Mouse (Mus musculus) retina, adult 2 months (tissue): Measurements from ENCODE around the gene Tmf1.

Experiments used
- DNase-seq: peaks from one replicate; pipeline ENCODE4 v3.0.0-alpha.2; 2012; ENCODE audit warnings: low read depth, low spot score

Tmf1 gene

DNA sequence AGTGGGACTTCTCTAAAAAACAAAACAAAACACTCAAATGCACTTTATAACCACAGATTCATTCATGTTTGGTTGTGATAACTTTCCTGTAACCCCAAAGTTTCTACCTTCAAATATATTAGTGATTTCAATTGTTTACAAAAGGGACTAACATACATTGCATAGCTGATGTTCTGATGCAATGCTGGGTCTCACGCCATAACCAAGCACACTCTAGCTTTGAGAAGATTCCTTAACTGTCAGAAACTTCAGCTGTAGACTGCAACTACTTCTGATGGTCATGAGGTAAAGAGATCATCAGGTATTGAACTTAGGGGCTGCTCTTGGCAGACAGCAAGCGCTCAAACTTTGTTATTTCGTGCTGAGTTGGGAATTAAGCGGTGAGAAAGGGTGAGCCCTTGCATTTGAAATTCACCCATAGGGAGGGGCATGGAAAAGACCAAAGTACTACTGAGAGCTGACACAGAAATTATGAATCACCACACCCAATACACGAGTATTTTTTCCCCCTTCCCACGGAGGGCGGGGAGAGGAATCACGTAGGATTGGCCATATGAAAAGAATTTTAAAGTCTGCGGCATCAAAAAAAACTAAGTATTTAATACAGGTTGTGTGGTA lies 25.4 kb upstream of the Tmf1 start:
- DNase-seq: no peak

DNA sequence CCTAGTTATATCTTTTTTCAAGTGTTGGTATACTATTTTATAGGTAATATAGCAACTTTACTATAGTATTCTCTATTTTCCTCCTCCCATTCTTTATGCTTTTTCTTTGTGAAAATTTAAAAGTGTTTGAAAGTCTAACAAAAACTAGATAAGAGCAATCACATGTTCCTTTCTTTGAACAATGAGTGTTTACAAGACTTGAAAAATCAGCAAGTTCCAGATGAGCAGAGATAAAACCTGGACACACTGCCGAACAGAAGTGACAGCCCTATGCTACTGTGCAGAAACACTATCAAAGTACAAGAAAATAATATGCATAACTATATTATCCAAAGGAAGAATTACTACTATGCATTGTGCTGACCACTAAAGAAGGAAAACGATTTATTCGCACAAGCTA lies 23.6 kb upstream of the Tmf1 start:
- DNase-seq: no peak

DNA sequence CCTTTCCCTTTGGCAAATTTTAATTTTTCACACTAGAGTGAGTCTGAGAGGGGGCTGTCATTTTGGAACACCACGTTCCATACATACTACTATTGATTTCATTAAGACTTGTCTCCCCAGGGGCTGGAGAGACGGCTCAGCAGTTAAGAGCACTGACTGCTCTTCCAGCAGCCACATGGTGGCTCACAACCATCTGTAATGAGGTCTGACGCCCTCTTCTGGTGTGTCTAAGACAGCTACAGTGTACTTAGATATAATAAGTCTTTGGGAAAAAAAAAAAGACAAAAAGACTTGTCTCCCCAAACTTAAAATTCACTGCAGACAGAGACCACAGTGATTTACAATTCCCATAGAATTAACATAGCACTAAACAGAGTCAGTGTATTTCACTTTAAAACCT lies 21.5 kb upstream of the Tmf1 start:
- no peak for DNase-seq

DNA sequence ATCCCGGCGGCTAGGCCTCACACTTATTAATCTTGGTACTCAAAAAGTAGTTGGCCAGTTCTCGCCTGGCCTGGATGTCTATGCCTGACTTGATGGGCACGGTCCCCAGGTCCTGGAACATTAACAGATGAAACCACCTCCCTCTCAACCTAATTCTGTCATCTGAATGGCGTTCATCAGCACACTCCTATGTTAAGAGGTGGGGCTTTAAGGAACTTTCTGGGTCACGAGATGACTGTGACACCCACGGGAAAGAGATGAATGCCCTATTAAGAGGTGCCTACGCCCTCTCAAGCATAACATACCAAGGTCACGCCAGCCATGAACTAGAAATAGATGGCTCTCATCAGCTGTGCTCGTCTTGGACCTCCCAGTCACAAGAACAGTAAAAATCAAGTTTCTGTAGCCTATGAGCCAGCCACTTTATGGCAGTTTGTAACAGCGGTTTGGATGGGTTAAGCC lies 476 bp upstream of the Tmf1 start:
- no peak for DNase-seq

DNA sequence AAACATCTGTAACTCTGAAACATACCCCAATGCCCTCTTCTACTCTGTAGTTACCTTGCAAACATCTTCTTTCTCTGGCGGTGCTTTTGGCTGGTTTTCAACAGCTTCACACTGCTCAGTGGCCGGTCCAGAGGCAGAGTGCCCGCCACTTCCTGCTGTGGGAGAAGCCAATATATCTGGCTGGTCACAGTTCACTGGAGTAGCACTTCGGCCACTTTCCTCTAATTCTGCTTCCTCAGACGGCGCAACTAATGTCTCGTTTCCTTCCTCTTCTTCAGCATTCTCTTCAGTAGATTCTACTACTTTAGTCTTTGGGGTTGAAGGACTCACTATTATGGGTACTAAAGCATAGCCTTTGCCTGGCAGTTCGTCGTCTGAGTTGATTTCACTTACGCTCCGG lies 3.2 kb downstream of the Tmf1 start:
- DNase-seq: no peak

DNA sequence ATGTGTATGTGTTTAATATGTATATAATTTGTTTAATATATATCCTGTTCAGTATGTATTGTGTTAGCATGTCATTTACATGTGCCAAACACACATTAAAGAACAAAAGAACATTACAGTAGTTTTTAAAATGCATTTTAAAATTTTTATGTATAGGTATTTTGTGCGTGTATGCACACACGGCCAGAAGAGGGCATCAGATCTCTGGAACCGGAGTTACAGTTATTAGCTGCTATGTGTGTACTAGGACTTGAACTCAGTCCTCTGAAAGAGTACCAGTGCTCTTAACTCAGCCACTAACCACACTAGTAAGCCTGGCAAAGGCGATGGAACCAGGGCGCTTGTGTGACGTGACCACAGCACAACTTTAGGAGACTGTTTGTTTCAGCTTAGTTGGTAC lies 28.8 kb downstream of the Tmf1 start:
- no peak for DNase-seq

DNA sequence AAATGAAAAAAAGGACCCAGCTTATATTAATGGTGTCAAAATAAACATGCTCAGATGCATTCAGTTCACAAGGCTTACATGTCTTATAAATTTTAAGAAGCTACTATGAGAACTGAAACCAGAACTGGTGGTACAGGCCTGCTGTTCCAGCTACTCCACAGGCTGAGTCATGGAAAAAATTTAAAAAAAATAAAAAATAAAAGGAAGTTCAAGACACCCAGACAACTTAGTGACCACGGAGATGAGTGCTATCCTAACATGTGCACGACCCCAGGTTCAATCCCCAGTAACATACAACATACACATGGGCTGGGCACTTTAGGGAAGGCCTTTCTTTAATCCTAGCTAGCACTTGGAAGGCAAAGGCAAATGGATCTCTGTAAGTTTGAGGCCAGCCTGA lies 29.2 kb downstream of the Tmf1 start:
- DNase-seq: no peak

DNA sequence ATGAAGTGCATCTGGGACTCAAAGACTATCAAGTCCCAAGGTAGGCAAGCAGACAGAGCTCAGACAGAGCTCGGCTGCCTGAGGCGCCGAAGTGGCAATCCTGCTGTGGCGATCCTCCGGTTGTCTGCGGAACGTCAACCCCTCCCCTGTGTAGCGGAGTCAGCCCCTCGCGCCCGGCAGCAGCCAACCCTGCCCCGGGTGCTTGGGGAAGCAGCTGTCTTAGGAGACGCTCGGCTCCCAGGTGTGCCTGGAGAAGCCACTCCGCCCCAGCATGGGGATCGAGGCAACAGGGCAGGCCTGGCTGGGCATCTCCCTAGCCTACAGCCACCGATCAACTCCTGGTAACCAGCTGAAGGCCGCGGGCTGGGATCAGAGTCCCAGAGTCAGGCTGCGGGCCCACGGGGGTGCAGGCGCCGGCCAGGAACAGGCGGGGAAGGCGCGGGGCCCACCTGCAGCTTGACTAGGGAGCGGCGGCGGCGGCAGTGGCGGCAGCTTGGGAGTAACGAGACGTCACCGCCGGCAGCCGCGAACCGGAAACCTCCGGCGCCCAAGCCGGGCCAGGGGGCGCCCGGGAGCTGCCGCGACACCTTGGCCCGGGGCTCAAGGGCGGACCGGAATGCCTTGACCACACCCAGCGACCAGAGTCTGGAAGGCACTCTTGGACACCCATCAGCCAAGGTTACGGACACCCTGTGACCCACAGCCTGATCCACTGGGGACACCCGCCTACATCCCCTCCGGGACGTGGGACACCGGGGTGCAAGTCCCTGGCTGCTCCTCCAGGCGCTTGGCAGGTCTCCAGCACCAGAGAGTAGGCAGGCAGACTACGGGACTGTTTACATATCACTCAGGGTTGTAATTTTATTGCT lies 30.3 kb downstream of the Tmf1 start, which contains the start of gene Eogt:
Gene Eogt (minus strand): TSS at position 800 of the 869 bp plus-strand sequence.
- peak; percentile 28 for DNase-seq

DNA sequence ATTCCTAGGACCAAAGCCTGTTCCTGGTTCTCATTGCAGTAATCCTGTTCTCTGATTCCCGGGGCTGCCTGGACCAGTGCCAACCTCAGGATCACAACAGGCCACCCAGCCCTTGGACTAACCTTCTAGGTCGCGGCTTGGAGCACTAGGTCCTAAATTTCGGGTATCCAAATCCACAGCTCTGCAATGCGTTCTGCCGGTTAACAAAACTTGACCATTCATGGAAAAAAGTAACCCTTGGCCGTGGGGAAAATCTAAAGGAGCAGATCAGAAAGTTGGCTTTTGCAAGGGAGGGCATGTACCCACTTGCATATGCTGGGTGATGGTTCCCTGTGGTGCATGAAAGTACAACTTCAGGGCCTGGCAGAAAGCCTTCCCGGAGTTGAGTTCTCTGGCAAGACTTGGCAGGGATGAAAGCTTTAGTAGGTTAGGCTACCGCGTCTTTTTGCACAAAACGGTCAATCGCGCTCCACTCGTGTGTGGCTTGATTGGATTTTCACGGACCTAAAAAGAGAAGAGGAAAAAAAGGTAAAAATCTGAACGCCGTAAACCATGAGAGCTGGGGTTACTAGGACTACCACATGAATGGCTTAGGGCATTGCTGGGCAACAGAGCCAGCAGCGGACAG lies 31.1 kb downstream of the Tmf1 start:
- peak; percentile 8 for DNase-seq

DNA sequence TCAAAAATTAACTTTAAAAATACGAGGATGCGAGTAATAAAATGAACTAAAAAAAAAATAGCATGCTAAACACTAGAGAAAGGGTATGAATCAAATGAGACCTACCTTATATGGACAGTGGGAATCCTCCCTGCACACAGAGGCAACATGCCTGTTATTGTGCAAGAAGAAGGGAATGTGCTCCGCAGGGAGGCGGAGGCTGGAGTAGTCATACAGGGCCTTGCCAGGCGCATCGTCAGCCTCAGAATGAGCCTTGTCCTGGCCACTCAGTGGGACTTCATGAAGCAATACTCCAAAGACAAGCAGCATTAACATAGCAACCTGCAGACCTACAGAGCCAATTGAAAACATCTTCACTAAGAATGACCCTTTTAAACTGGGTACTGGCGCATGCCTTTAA lies 33.8 kb downstream of the Tmf1 start:
- no peak for DNase-seq

DNA sequence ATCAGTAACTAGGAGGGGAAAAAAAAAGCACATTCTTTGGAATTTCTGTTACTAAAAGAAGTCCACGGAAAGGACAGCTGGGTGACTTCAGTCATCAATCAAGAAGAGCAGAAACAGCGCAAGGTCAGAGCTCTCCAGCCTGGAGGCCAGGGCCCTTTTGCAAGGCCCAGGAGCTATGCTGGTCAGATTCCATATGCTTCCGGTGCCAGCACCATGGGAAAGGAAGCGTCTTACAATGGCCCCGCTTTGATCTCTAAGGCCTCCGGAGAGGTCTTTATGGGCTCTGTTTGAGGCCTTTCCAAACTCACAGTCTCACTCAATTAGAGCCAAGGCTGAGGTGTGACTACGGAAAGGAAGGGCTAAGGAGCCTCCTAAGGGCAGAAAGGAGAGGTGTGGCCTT lies 34.6 kb downstream of the Tmf1 start:
- no peak for DNase-seq

DNA sequence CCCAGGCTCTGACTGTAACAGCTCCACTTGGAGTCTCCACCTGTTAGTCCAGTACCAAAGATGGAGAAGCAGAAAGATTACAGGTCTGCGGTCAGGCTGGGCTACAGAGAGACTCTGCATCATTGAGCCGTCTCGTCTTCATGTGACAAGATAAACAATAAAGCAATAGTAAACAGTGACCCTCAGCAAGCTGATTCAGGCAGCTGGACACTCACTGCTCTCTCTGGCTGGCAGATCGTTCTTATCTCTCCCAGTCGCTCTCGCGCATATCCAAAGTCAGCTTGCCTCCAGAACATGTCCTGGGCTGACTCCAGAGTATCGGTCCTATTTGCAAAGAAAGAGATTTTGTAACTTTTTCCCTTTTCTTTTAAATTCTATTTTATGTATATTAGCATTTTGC lies 36.3 kb downstream of the Tmf1 start:
- no peak for DNase-seq

DNA sequence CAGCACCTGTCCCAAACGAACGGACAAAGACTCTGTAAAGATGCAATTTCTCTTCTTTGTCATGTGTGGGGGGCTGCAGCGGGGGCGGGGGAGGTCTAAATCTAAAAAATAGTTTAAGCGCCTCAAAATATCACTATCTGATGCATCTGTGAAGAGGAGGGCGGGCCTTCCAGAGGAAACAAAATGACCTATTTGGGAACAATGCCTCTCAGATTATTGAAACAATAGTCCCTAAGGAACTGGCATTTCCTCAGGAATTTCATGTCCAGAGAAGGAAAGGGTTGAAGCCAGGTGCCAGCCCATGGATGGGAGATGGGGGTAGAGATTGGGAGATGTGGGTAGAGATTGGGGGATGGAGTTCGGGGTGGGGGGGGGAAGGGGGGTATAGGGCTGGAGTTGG lies 37.1 kb downstream of the Tmf1 start:
- no peak for DNase-seq

DNA sequence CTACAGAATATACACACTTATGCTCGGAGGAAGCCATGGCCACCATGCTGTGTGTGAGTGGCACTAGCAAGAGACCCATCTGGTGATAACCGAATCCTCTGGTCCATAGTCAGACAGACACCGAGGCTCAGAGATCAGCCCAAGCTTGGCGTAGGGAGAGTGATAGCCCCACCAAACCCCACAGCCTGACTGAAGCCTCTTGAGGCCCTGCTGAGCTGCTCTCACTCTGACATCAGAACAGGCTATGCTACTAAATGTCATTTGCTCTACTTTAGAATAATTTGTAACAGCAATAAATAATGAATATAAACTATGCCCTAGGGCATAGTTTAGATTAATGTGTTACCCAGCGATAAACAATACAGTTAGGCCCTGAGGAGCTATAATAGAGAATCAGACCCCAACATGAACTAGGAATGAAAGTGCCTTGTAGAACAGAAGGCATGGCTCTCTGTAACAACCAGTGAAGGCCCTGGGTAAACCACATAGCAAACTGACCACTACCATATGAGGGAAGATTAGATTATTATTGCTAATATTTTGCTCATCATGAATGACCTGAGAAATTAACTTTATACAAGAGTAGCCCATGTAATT lies 46.1 kb downstream of the Tmf1 start:
- no peak for DNase-seq

DNA sequence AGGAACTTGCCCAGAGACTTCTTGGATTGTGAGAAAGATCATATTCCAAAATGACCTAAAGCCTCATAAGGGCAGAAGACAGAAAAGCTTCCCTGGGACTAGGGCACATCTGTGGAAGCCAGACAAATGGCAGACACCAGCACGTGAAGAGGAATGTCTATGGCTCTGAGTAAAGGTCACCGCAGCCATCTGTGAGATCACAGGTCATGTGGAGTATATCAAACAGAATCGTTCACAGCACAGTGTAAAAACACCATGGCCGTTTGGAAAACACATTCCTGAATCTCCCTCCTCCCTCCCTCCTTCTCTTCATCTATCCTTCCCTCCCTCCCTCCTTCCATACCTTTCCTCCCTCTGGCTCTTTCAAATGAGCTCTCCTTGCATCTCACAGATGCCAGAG lies 47.1 kb downstream of the Tmf1 start:
- DNase-seq: no peak

DNA sequence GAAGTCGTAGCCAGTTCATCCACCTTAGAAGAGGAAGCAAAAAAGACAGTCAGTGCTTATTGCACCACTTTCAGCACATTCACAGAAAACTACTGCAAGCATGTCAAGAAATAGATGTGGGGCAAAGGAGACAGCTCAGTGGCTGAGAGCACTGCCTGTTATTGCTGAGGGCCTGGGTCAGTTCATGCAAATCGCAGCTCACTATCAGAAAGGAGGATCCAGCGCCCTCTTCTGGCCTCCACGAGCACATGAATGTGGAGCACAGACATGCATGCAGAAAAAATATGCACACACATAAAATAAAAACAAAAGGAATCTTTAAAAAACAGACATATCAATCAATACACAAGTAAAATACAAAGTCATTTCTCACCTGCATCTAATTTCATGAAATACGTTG lies 47.9 kb downstream of the Tmf1 start:
- no peak for DNase-seq

DNA sequence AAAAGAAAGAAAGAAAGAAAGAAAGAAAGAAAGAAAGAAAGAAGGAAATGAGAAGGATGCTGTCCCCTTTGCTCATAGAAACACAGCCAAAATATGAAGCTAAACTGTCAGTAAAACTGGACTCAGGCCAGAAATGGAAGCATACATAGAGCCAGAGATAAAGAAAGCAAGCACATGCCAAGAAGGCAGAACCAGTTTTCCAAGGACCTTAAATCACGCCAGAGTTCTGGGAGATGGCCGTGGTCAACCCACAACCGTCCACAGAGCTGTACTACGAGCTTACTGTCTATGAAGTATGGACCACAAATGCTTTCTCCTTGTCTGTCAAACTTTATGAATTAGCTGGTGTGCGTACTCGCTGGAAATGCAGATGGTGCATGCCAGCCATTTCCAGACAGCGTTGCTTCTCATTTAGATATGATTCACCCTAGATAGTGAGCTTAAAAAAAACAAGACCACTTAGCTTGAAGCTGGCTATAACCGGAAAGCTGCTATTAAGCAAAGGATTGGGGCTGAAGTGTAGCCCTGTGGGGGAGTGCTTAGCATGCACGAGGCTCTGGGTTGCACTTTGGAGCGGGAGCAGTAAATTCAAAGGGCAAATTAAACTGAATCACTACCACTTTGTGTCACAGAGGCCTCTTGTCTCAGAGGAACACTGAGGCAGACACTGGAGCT lies 54.4 kb downstream of the Tmf1 start:
- no peak for DNase-seq

DNA sequence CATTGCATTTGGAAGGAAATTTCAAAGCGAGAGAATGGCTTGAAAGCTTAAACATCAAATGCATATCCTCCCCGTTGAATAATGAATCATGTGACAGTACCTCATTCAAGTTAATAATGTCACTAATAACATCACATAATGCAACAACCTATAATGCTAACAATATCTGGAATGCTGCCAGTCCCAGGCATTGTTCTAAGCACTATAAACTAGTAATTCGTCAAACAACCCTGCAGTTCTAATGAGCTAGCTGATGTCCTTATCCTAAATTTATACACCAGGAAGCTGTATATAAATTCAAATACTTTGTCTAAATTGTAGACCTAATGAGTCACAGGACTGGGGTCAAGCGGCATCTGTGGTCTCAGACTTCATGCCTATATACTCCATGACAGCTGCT lies 58.0 kb downstream of the Tmf1 start:
- DNase-seq: no peak

DNA sequence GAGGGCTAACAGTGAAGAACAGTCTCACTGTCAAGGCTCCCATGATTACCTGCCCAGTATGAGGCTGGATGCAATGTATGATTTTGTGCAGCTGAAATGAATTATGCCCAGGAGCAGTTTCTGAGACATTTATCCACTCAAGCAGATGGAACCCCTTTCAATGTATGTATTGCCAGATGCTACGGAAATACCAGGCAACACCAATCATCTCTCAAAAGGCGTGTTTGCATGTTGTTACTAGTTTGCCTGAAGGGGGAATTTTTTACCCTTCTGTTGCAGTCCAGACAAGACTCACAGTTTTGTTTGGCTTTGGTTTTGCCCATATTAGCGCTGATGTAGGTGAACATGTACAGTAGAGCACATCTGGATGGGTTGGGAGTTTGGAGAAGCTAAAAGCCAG lies 60.6 kb downstream of the Tmf1 start:
- DNase-seq: no peak

DNA sequence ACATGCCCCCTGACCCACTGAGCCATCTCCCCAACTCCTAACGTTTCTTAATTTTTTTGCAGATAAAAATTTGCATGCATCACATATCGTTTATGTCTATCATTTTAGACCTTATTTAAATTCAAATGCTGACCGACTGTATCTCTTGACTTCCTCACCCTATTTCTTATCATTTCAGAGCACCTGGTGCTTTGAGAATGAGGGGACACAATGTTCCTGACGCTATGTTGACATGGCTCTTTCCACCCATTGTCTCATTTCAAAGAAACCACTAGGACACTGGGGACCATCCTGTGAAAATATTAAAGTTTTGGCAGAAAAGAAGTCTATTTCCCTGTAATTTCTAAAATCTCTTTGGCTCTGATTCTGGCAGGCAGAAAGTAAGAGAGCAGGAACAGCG lies 62.0 kb downstream of the Tmf1 start:
- no peak for DNase-seq

DNA sequence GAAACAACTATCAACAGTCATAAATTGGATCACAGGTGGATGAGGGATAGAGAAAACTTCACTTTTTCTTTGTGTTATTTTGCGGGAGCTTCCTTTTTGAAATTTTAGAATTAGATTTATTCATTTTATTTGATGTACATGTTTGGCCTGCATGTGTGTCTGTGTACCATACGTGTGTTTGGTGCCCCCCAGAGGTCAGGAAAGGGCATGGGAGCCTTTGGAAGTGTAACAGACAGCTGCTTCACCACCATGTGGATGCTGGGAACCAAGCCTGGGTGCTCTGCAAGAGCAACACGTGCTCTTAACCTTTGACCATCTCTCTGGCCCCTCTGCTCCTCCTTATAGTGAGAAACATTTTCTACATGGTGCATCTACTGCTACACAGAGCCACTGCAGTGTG lies 64.1 kb downstream of the Tmf1 start:
- no peak for DNase-seq

DNA sequence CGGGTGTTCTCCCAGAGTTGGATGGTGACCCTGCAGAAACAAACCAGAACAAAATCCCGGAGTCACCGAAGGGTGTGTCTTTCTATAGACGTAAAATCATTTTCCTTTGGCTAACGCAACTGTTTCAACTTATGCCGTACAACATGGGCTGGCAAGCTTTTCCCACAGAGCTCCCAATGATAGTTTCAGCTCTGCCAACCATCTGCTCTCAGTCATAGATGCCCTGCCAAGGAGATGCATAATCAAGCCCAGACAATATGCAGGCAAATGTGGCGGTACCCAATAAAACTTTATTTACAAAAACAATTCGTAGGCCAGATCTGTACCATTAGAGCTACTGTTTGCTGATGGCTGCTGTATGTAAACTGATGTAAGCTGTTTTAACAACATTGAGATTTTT lies 66.7 kb downstream of the Tmf1 start:
- no peak for DNase-seq
